Mouse (Mus musculus) intestine, embryonic 14.5 days (tissue): ENCODE measurements around the gene Mfsd11. TPM values are rescaled to one million over a fixed set of nuclear protein-coding genes. Genes with fewer than 3 reads are reported as not detected.
A peak's percentile ranks its signal among the peaks of the same experiment; 100 is the strongest.

ENCODE experiments used
- ATAC-seq: fragments of 200-750 bp; cut with Nextera tagmentation; replicated peaks from 2 replicates; pipeline ENCODE4 v1.8.0; 2017; ENCODE audit warnings: low read depth, moderate number of reproducible peaks, moderate TSS enrichment, moderate library complexity; ENCODE audit not compliant: low FRiP score, low TSS enrichment
- DNase-seq: peaks from one replicate; pipeline ENCODE4 v3.0.0-alpha.2; 2018; ENCODE audit warnings: low spot score
- H3K27ac ChIP-seq: fragments of 300-500 bp; sonication (generic); 2 replicates; pipeline ENCODE4 v1.5.1; 2014; ENCODE audit warnings: low read depth, mild to moderate bottlenecking, control low read depth
- H3K27me3 ChIP-seq: fragments of 300-500 bp; sonication (generic); replicated peaks from 2 replicates; pipeline ENCODE4 v1.6.1; 2014; ENCODE audit warnings: low read length, control low read depth; ENCODE audit not compliant: control insufficient read depth, insufficient read depth
- H3K36me3 ChIP-seq: fragments of 300-500 bp; sonication (generic); 2 replicates; pipeline ENCODE4 v1.6.1; 2014; ENCODE audit warnings: low read length, control low read depth; ENCODE audit not compliant: control insufficient read depth, insufficient read depth
- H3K4me1 ChIP-seq: fragments of 300-500 bp; sonication (generic); replicated peaks from 2 replicates; pipeline ENCODE4 v1.6.1; 2014; ENCODE audit warnings: low read length, control low read depth, mixed read lengths; ENCODE audit not compliant: control insufficient read depth, insufficient read depth
- H3K4me2 ChIP-seq: fragments of 300-500 bp; sonication (generic); 2 replicates; pipeline ENCODE4 v1.6.1; 2014; ENCODE audit warnings: low read length
- H3K4me3 ChIP-seq: fragments of 300-500 bp; sonication (generic); 2 replicates; pipeline ENCODE4 v1.5.1; 2014; ENCODE audit warnings: low read depth, low read length, control low read depth, mixed read lengths
- H3K9ac ChIP-seq: fragments of 300-500 bp; sonication (generic); 2 replicates; pipeline ENCODE4 v1.6.1; 2014; ENCODE audit warnings: mild to moderate bottlenecking, low read length
- H3K9me3 ChIP-seq: fragments of 300-500 bp; sonication (generic); 2 replicates; pipeline ENCODE4 v1.6.1; 2016; ENCODE audit warnings: low read length, control low read depth; ENCODE audit not compliant: control insufficient read depth
- WGBS: fragments of 180-500 bp; shearing (Covaris S2); extraction: QIAGEN DNeasy Blood & Tissue Kit; methylation state at CpG from one replicate; pipeline ENCODE4 v1.1.7; 2014; 5-methylcytosine and 5-hydroxymethylcytosine counted together
- polyA plus RNA-seq: library from polyadenylated mRNA; unstranded; fragments of >200 nt; fragmentation: Nextera tagmentation; extraction: Ambion mirVana; gene quantifications from 2 replicates; pipeline ENCODE4 v1.2.1, GENCODE M21; 2014

The Mfsd11 gene
- polyA plus RNA-seq, 1 experiment from 2014 or later, result 29.1 TPM

GRCm38 (mm10) chr11:116825230-116825629, 27.0 kb upstream of the Mfsd11 start:
- no peak overlapping the region for H3K4me3 ChIP-seq
- H3K4me1 ChIP-seq, result peaks cover 34% of the 10 kb centered on the region
- H3K4me2 ChIP-seq, result peak overlapping the region; percentile 13; the same call in 1 of the 2 replicates
- no peak overlapping the region for H3K9ac ChIP-seq
- DNase-seq (no peak), ATAC-seq (no peak)
- WGBS, result 63% methylated on average over 5 of the region's 5 CpGs
- H3K27ac ChIP-seq, result peak overlapping the region; percentile 7; the same call in 1 of the 2 replicates
- H3K9me3 ChIP-seq, result no peaks in the 10 kb centered on the region
- H3K36me3 ChIP-seq, result no peaks in the 10 kb centered on the region
- no peaks in the 10 kb centered on the region for H3K27me3 ChIP-seq

GRCm38 (mm10) chr11:116826550-116827504, 25.4 kb upstream of the Mfsd11 start:
- Histone ChIP-seq H3K4me1 (peaks cover 28% of the 10 kb centered on the region), H3K4me3 (peak overlapping the region; percentile 58), H3K36me3 (no peaks in the 10 kb centered on the region), H3K9me3 (no peaks in the 10 kb centered on the region), H3K27me3 (no peaks in the 10 kb centered on the region), H3K27ac (peak overlapping the region; percentile 67), H3K4me2 (peak overlapping the region; percentile 71), H3K9ac (peak overlapping the region; percentile 68)
- no peak for ATAC-seq
- DNase-seq, result no peak
- WGBS, result 36% methylated on average over 17 of the region's 17 CpGs

- H3K36me3 ChIP-seq, result peaks cover 1% of the 10 kb centered on the region; the same call in 1 of the 2 replicates
- peak within 1 kb of the TSS; percentile 58 for H3K4me3 ChIP-seq
- peak within 1 kb of the TSS; percentile 67 for H3K27ac ChIP-seq
- ATAC-seq (peak; percentile 65), DNase-seq (peak; percentile 88)
- peak within 1 kb of the TSS; percentile 68 for H3K9ac ChIP-seq
- no peaks in the 10 kb centered on the region for H3K9me3 ChIP-seq
- peak within 1 kb of the TSS; percentile 71 for H3K4me2 ChIP-seq
- peaks cover 27% of the 10 kb centered on the region for H3K4me1 ChIP-seq
- H3K27me3 ChIP-seq, result no peaks in the 10 kb centered on the region
- WGBS, result under 1% methylated on average over 67 of the region's 71 CpGs
These were observed 24.6 kb upstream of the Mfsd11 start, which contains the start of gene Mxra7 for GRCm38 (mm10) chr11:116827534-116828165. TSS of gene Mxra7 (minus strand) at chr11:116828046.

- no peak for ATAC-seq
- H3K9ac ChIP-seq, result no peak overlapping the region
These were observed 20.0 kb upstream of the Mfsd11 start for GRCm38 (mm10) chr11:116832172-116832685.

GRCm38 (mm10) chr11:116834954-116835353, 17.3 kb upstream of the Mfsd11 start:
- H3K4me3 ChIP-seq, result no peak overlapping the region
- peaks cover 74% of the 10 kb centered on the region for H3K36me3 ChIP-seq
- no peak overlapping the region for H3K9ac ChIP-seq
- H3K27ac ChIP-seq, result no peak overlapping the region
- ATAC-seq, result no peak
- H3K9me3 ChIP-seq, result no peaks in the 10 kb centered on the region
- WGBS, result 94% methylated on average over 1 of the region's 1 CpGs
- DNase-seq, result no peak
- no peak overlapping the region for H3K4me2 ChIP-seq
- H3K27me3 ChIP-seq, result no peaks in the 10 kb centered on the region
- H3K4me1 ChIP-seq, result no peaks in the 10 kb centered on the region; the same call in 1 of the 2 replicates

More at GRCm38 (mm10) chr11:116832172-116832685, 20.0 kb upstream of the Mfsd11 start:
- Histone ChIP-seq H3K36me3 (peaks cover 47% of the 10 kb centered on the region), H3K27me3 (no peaks in the 10 kb centered on the region), H3K4me2 (no peak overlapping the region), H3K4me1 (peaks cover 8% of the 10 kb centered on the region; the same call in 1 of the 2 replicates), H3K9me3 (no peaks in the 10 kb centered on the region), H3K4me3 (no peak overlapping the region), H3K27ac (no peak overlapping the region)
- DNase-seq, result no peak
- WGBS, result 24% methylated on average over 4 of the region's 4 CpGs

GRCm38 (mm10) chr11:116836283-116836682, 16.0 kb upstream of the Mfsd11 start:
- DNase-seq (no peak), ATAC-seq (no peak)
- H3K4me2 ChIP-seq, result no peak overlapping the region
- no peak overlapping the region for H3K4me3 ChIP-seq
- H3K9me3 ChIP-seq, result no peaks in the 10 kb centered on the region
- no peak overlapping the region for H3K27ac ChIP-seq
- no peak overlapping the region for H3K9ac ChIP-seq
- no peaks in the 10 kb centered on the region for H3K27me3 ChIP-seq
- peaks cover 87% of the 10 kb centered on the region for H3K36me3 ChIP-seq
- 98% methylated on average over 4 of the region's 4 CpGs for WGBS
- H3K4me1 ChIP-seq, result peaks cover 13% of the 10 kb centered on the region

- Histone ChIP-seq H3K4me3 (no peak overlapping the region), H3K9me3 (no peaks in the 10 kb centered on the region), H3K4me1 (peaks cover 19% of the 10 kb centered on the region), H3K27me3 (no peaks in the 10 kb centered on the region), H3K4me2 (no peak overlapping the region), H3K27ac (no peak overlapping the region), H3K9ac (no peak overlapping the region), H3K36me3 (peaks cover 87% of the 10 kb centered on the region)
- no peak for ATAC-seq
- no peak for DNase-seq
- WGBS, result 93% methylated on average over 10 of the region's 10 CpGs
These were observed 14.8 kb upstream of the Mfsd11 start for GRCm38 (mm10) chr11:116837441-116837840.

- Histone ChIP-seq H3K4me2 (no peak overlapping the region), H3K27ac (no peak overlapping the region), H3K27me3 (no peaks in the 10 kb centered on the region), H3K9ac (no peak overlapping the region), H3K4me1 (peaks cover 19% of the 10 kb centered on the region), H3K36me3 (peaks cover 73% of the 10 kb centered on the region), H3K9me3 (no peaks in the 10 kb centered on the region), H3K4me3 (no peak overlapping the region)
- 89% methylated on average over 14 of the region's 14 CpGs for WGBS
- DNase-seq (no peak), ATAC-seq (no peak)
These were observed 13.3 kb upstream of the Mfsd11 start for GRCm38 (mm10) chr11:116838936-116839335.
